Mouse (Mus musculus): ENCODE results near the gene Crcp. TPM values are rescaled to one million over a fixed set of nuclear protein-coding genes. Genes with fewer than 3 reads are reported as not detected.
"Not testable (repeated sequence)": the region's sequence is repeated elsewhere in the genome, so short reads cannot be mapped to it uniquely, and the experiment has no call there.

The Crcp gene
- total and polyA plus RNA-seq, 3 experiments = 42.3 to 63.2 (median 58.3) TPM

GRCm38 (mm10) chr5:130031410-130032390 lies 2.6 kb downstream of the Crcp start:
- peak; percentile 85 for TF ChIP-seq MAFK (IDR thresholded peaks at IDR 0.05; ENCODE audit: insufficient replicate concordance, low read length)
- TF ChIP-seq BHLHE40 (IDR thresholded peaks at IDR 0.05; ENCODE audit: low read depth, low read length) = no peak
- DNase-seq (ENCODE audit: extremely low read depth) = no peak
- no peak overlapping the region for H3K4me3 ChIP-seq (replicated peaks in 1 of 3; ENCODE audit: low read depth in 2 of 3, low read length in 2 of 3, poor library complexity in 1 of 3)
- no peaks in the 10 kb centered on the region for H3K9me3 ChIP-seq (replicated peaks; ENCODE audit: low read length)
- H3K4me1 ChIP-seq (ENCODE audit: control insufficient read depth in 1 of 2, insufficient read depth in 2 of 2) = peaks cover 8 to 34% of the 10 kb centered on the region in 2 experiments
- no peak overlapping the region for H3K9ac ChIP-seq (ENCODE audit: insufficient read depth, low read depth)
- in situ Hi-C loops (cut with MboI; ENCODE audit: low pct_ligation_motif_present, low pct_unique_long_range_greater_than_20kb, low sequenced_read_pairs) = no loop called here
- H3K4me2 ChIP-seq (ENCODE audit: insufficient read depth, low read depth, poor library complexity, severe bottlenecking) = no peak overlapping the region
- peaks cover 14% of the 10 kb centered on the region; the same call in 1 of the 2 replicates for H3K79me2 ChIP-seq (replicated peaks; ENCODE audit: control insufficient read depth, extremely low read depth, insufficient read depth, poor library complexity, severe bottlenecking)
- H3K27me3 ChIP-seq (replicated peaks) = peaks cover 4% of the 10 kb centered on the region
- H3K36me3 ChIP-seq (replicated peaks in 1 of 2; ENCODE audit: control insufficient read depth in 1 of 2, insufficient read depth in 1 of 2, low read length in 1 of 2) = peaks cover 10 to 48% of the 10 kb centered on the region in 2 experiments
- dilution Hi-C loops (cut with MboI; ENCODE audit: extremely low pct_ligation_motif_present, extremely low pct_unique_long_range_greater_than_20kb, low sequenced_read_pairs) = no loop called here
- H3K27ac ChIP-seq (ENCODE audit: insufficient read depth, low read depth) = no peak overlapping the region

GRCm38 (mm10) chr5:130033869-130034268 lies 4.8 kb downstream of the Crcp start:
- no peak overlapping the region for H3K27ac ChIP-seq (ENCODE audit: insufficient read depth, low read depth)
- H3K4me2 ChIP-seq (ENCODE audit: insufficient read depth, low read depth, poor library complexity, severe bottlenecking) = no peak overlapping the region
- dilution Hi-C loops (cut with MboI; ENCODE audit: extremely low pct_ligation_motif_present, extremely low pct_unique_long_range_greater_than_20kb, low sequenced_read_pairs) (no loop called here), in situ Hi-C loops (cut with MboI; ENCODE audit: low pct_ligation_motif_present, low pct_unique_long_range_greater_than_20kb, low sequenced_read_pairs) (no loop called here)
- no peaks in the 10 kb centered on the region for H3K27me3 ChIP-seq (replicated peaks)
- no peak overlapping the region for H3K4me3 ChIP-seq (replicated peaks in 1 of 3; ENCODE audit: low read depth in 2 of 3, low read length in 2 of 3, poor library complexity in 1 of 3)
- H3K36me3 ChIP-seq (replicated peaks in 1 of 2; ENCODE audit: control insufficient read depth in 1 of 2, insufficient read depth in 1 of 2, low read length in 1 of 2) = peaks cover 23 to 64% of the 10 kb centered on the region in 2 experiments
- no peak for TF ChIP-seq PAX5 (IDR thresholded peaks at IDR 0.05; ENCODE audit: low read length)
- no peak for TF ChIP-seq JUND (conservative IDR thresholded peaks at IDR 0.05; ENCODE audit: low read depth, low read length)
- no peak for TF ChIP-seq MXI1 (IDR thresholded peaks at IDR 0.05; ENCODE audit: low read depth, low read length)
- no peak for TF ChIP-seq JUN (IDR thresholded peaks at IDR 0.05; ENCODE audit: insufficient read depth, low read depth, low read length)
- no peak for TF ChIP-seq SIN3A (IDR thresholded peaks at IDR 0.05; ENCODE audit: low read length)
- no peak for TF ChIP-seq IRF4 (IDR thresholded peaks at IDR 0.05; ENCODE audit: low read depth, low read length)
- H3K9ac ChIP-seq (ENCODE audit: insufficient read depth, low read depth) = no peak overlapping the region
- DNase-seq (ENCODE audit: extremely low read depth) = no peak
- peaks cover 14% of the 10 kb centered on the region; the same call in 1 of the 2 replicates for H3K79me2 ChIP-seq (replicated peaks; ENCODE audit: control insufficient read depth, extremely low read depth, insufficient read depth, poor library complexity, severe bottlenecking)
- H3K4me1 ChIP-seq (ENCODE audit: control insufficient read depth in 1 of 2, insufficient read depth in 2 of 2) = peaks cover 8 to 31% of the 10 kb centered on the region in 2 experiments
- no peaks in the 10 kb centered on the region for H3K9me3 ChIP-seq (replicated peaks; ENCODE audit: low read length)

GRCm38 (mm10) chr5:130036300-130036699 lies 7.2 kb downstream of the Crcp start:
- H3K4me2 ChIP-seq (ENCODE audit: insufficient read depth, low read depth, poor library complexity, severe bottlenecking); H3K27me3 ChIP-seq (replicated peaks); H3K9ac ChIP-seq (ENCODE audit: insufficient read depth, low read depth); H3K9me3 ChIP-seq (replicated peaks; ENCODE audit: low read length); dilution Hi-C loops (cut with MboI; ENCODE audit: extremely low pct_ligation_motif_present, extremely low pct_unique_long_range_greater_than_20kb, low sequenced_read_pairs); in situ Hi-C loops (cut with MboI; ENCODE audit: low pct_ligation_motif_present, low pct_unique_long_range_greater_than_20kb, low sequenced_read_pairs); H3K79me2 ChIP-seq (replicated peaks; ENCODE audit: control insufficient read depth, extremely low read depth, insufficient read depth, poor library complexity, severe bottlenecking); H3K4me3 ChIP-seq (replicated peaks in 1 of 3; ENCODE audit: low read depth in 2 of 3, low read length in 2 of 3, poor library complexity in 1 of 3); H3K27ac ChIP-seq (ENCODE audit: insufficient read depth, low read depth): not testable (repeated sequence)
- peak; percentile 32 for DNase-seq (ENCODE audit: extremely low read depth)
- TF ChIP-seq SMC3 (IDR thresholded peaks at IDR 0.05; ENCODE audit: low read depth, low read length) (peak; percentile 35; the same call in 1 of the 2 replicates), CTCF (conservative IDR thresholded peaks at IDR 0.05 in 1 of 2, IDR thresholded peaks at IDR 0.05 in 1 of 2; ENCODE audit: low read depth in 2 of 2, low read length in 2 of 2) (peak in 1 of 2 experiments; percentile 77; a peak in 2 of 4 replicates)
- H3K36me3 ChIP-seq (replicated peaks in 1 of 2; ENCODE audit: control insufficient read depth in 1 of 2, insufficient read depth in 1 of 2, low read length in 1 of 2) = peaks cover 35 to 76% of the 10 kb centered on the region in 2 experiments
- peaks cover 0 to 19% of the 10 kb centered on the region in 2 experiments; a peak in 2 of 4 replicates for H3K4me1 ChIP-seq (ENCODE audit: control insufficient read depth in 1 of 2, insufficient read depth in 2 of 2)

Data from CH12.LX (cell line).